Mouse (Mus musculus) embryonic facial prominence, embryonic 11.5 days (tissue): ENCODE measurements around the gene Myl6b. TPM values are rescaled to one million over a fixed set of nuclear protein-coding genes. Genes with fewer than 3 reads are reported as not detected.

Experiments used
- ATAC-seq: fragments of 200-750 bp; cut with Nextera tagmentation; replicated peaks from 2 replicates; pipeline ENCODE4 v1.8.0; 2017; ENCODE audit warnings: low read depth; ENCODE audit not compliant: insufficient number of reproducible peaks, low FRiP score, low TSS enrichment
- DNase-seq: peaks from one replicate; pipeline ENCODE4 v3.0.0-alpha.2; 2015; ENCODE audit warnings: low spot score
- H3K27ac ChIP-seq: fragments of 300-500 bp; sonication (generic); replicated peaks from 2 replicates; pipeline ENCODE4 v1.5.1; 2014; ENCODE audit warnings: mild to moderate bottlenecking, low read depth, low read length, control low read depth
- H3K27me3 ChIP-seq: fragments of 300-500 bp; sonication (generic); 2 replicates; pipeline ENCODE4 v1.6.1; 2014; ENCODE audit warnings: mild to moderate bottlenecking, low read length, moderate library complexity, mixed read lengths; ENCODE audit not compliant: control insufficient read depth, insufficient read depth
- H3K36me3 ChIP-seq: fragments of 300-500 bp; sonication (generic); replicated peaks from 2 replicates; pipeline ENCODE4 v1.6.1; 2014; ENCODE audit warnings: low read depth, mild to moderate bottlenecking, low read length, moderate library complexity, mixed read lengths; ENCODE audit not compliant: control insufficient read depth, insufficient read depth
- H3K4me1 ChIP-seq: fragments of 300-500 bp; sonication (generic); 2 replicates; pipeline ENCODE4 v1.6.1; 2014; ENCODE audit warnings: low read length, mixed read lengths; ENCODE audit not compliant: control insufficient read depth, insufficient read depth
- H3K4me2 ChIP-seq: fragments of 300-500 bp; sonication (generic); 2 replicates; pipeline ENCODE4 v1.6.1; 2014; ENCODE audit warnings: low read depth, mild to moderate bottlenecking, control low read depth, low read length, moderate library complexity
- H3K4me3 ChIP-seq: fragments of 300-500 bp; sonication (generic); 2 replicates; pipeline ENCODE4 v1.5.1; 2014; ENCODE audit warnings: low read depth, low read length, control low read depth
- H3K9ac ChIP-seq: fragments of 300-500 bp; sonication (generic); replicated peaks from 2 replicates; pipeline ENCODE4 v1.6.1; 2014; ENCODE audit warnings: mild to moderate bottlenecking, control low read depth, low read length
- H3K9me3 ChIP-seq: fragments of 300-500 bp; sonication (generic); replicated peaks from 2 replicates; pipeline ENCODE4 v1.6.1; 2016; ENCODE audit warnings: mild to moderate bottlenecking, low read length, inconsistent platforms, mixed read lengths; ENCODE audit not compliant: control insufficient read depth
- WGBS: fragments of 180-500 bp; shearing (Covaris S2); extraction: QIAGEN DNeasy Blood & Tissue Kit; methylation state at CpG from one replicate; pipeline ENCODE4 v1.1.7; 2014; 5-methylcytosine and 5-hydroxymethylcytosine counted together
- microRNA-seq: library from miRNA; unstranded; fragments of <30 nt; microRNA quantifications from one replicate; pipeline ENCODE4, GENCODE M21; 2016; ENCODE audit warnings: borderline number of aligned reads
- polyA plus RNA-seq: library from polyadenylated mRNA; unstranded; fragments of >200 nt; fragmentation: Nextera tagmentation; extraction: Ambion mirVana; gene quantifications from 2 replicates; pipeline ENCODE4 v1.2.1, GENCODE M21; 2014

The Myl6b gene
- polyA plus RNA-seq, 1 experiment from 2014 or later, result 2.3 TPM

DNA sequence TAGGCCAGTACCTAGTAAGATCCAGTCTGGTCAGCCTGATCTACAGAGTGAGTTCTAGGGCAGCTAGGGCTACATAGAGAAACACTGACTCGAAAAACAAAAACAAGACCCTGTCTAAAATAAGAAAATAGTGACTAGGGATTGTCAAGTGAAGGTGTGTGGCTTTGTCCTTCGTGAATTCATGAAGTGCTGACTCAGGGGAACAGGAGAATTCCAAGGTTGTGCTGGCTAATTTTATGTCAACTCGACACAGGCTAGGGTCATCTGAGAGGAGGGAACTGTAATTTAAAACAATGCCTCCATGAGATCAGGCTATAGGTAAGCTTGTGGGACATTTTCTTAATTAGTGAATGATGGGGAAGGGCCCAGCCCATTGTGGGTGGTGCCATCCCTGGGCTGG lies 44.0 kb downstream of the Myl6b start:
- no peak overlapping the region for H3K27ac ChIP-seq
- H3K4me3 ChIP-seq, result no peak overlapping the region
- no peaks in the 10 kb centered on the region for H3K9me3 ChIP-seq
- H3K27me3 ChIP-seq, result no peaks in the 10 kb centered on the region
- DNase-seq (no peak), ATAC-seq (no peak)
- no peaks in the 10 kb centered on the region for H3K4me1 ChIP-seq
- no peak overlapping the region for H3K4me2 ChIP-seq
- WGBS, result 69% methylated on average over 3 of the region's 3 CpGs
- H3K36me3 ChIP-seq, result no peaks in the 10 kb centered on the region
- H3K9ac ChIP-seq, result no peak overlapping the region

GRCm38 (mm10) chr10:128451014-128451413 lies 47.5 kb downstream of the Myl6b start:
- Histone ChIP-seq H3K4me1 (no peaks in the 10 kb centered on the region), H3K36me3 (no peaks in the 10 kb centered on the region), H3K9ac (no peak overlapping the region), H3K4me3 (no peak overlapping the region), H3K27ac (no peak overlapping the region), H3K4me2 (no peak overlapping the region), H3K9me3 (no peaks in the 10 kb centered on the region), H3K27me3 (no peaks in the 10 kb centered on the region)
- no peak for DNase-seq
- 85% methylated on average over 6 of the region's 6 CpGs for WGBS
- no peak for ATAC-seq

GRCm38 (mm10) chr10:128445407-128445806 lies 53.1 kb downstream of the Myl6b start:
- no peak for DNase-seq
- Histone ChIP-seq H3K27ac (no peak overlapping the region), H3K27me3 (no peaks in the 10 kb centered on the region), H3K9me3 (no peaks in the 10 kb centered on the region), H3K4me3 (no peak overlapping the region), H3K4me2 (no peak overlapping the region), H3K36me3 (no peaks in the 10 kb centered on the region), H3K4me1 (no peaks in the 10 kb centered on the region), H3K9ac (no peak overlapping the region)
- ATAC-seq, result no peak
- 84% methylated on average over 4 of the region's 4 CpGs for WGBS

GRCm38 (mm10) chr10:128444354-128444753 lies 54.1 kb downstream of the Myl6b start:
- DNase-seq, result no peak
- H3K27ac ChIP-seq, result no peak overlapping the region
- H3K9ac ChIP-seq, result no peak overlapping the region
- no peaks in the 10 kb centered on the region for H3K27me3 ChIP-seq
- H3K4me2 ChIP-seq, result no peak overlapping the region
- no peak overlapping the region for H3K4me3 ChIP-seq
- H3K4me1 ChIP-seq, result no peaks in the 10 kb centered on the region
- no peak for ATAC-seq
- WGBS, result 63% methylated on average over 6 of the region's 6 CpGs
- no peaks in the 10 kb centered on the region for H3K36me3 ChIP-seq
- no peaks in the 10 kb centered on the region for H3K9me3 ChIP-seq

Small RNA genes lying within 50 kb of the gene (microRNA-seq; reads per million reads assigned to microRNA genes)
- not detected for gene Mir6916
- not detected for gene Mir8105

Other genes starting within 250 kb of the Myl6b start
- 0.21 and 0.80 TPM in 2 replicates for gene Apon, start 244.6 kb downstream of the Myl6b start, polyA plus RNA-seq
- gene Apof, start 230.0 kb downstream of the Myl6b start, polyA plus RNA-seq, result not detected in 2 replicates
- gene Stat2, start 228.1 kb downstream of the Myl6b start, polyA plus RNA-seq, result 12.7 and 13.4 TPM in 2 replicates
- gene Il23a, start 199.9 kb downstream of the Myl6b start, polyA plus RNA-seq, result not detected in 2 replicates
- 33.6 and 35.2 TPM in 2 replicates for gene Pan2, start 195.3 kb downstream of the Myl6b start, polyA plus RNA-seq
- 288 and 305 TPM in 2 replicates for gene Cnpy2, start 176.2 kb downstream of the Myl6b start, polyA plus RNA-seq
- 246 and 258 TPM in 2 replicates for gene Cs, start 161.0 kb downstream of the Myl6b start, polyA plus RNA-seq
- gene Coq10a, start 129.7 kb downstream of the Myl6b start, polyA plus RNA-seq, result 13.2 and 13.5 TPM in 2 replicates
- gene Ankrd52, start 121.6 kb downstream of the Myl6b start, polyA plus RNA-seq, result 9.3 and 10.4 TPM in 2 replicates
- gene Slc39a5, start 97.5 kb downstream of the Myl6b start, polyA plus RNA-seq, result not detected in 2 replicates
- 92.2 and 99.1 TPM in 2 replicates for gene Nabp2, start 87.2 kb downstream of the Myl6b start, polyA plus RNA-seq
- 36.4 and 38.9 TPM in 2 replicates for gene Rnf41, start 87.0 kb downstream of the Myl6b start, polyA plus RNA-seq
- 103 and 109 TPM in 2 replicates for gene Smarcc2, start 39.4 kb downstream of the Myl6b start, polyA plus RNA-seq
- gene Myl6, start 4.5 kb downstream of the Myl6b start, polyA plus RNA-seq, result 678 and 740 TPM in 2 replicates
- 12.5 and 15.8 TPM in 2 replicates for gene Esyt1, start 27.2 kb upstream of the Myl6b start, polyA plus RNA-seq
- gene Zc3h10, start 49.1 kb upstream of the Myl6b start, polyA plus RNA-seq, result 13.6 and 15.0 TPM in 2 replicates
- 3,098 and 3,409 TPM in 2 replicates for gene Rpl41, start 50.6 kb upstream of the Myl6b start, polyA plus RNA-seq
- gene Pa2g4, start 67.3 kb upstream of the Myl6b start, polyA plus RNA-seq, result 268 and 270 TPM in 2 replicates
- 10.2 and 10.6 TPM in 2 replicates for gene Erbb3, start 91.0 kb upstream of the Myl6b start, polyA plus RNA-seq
- gene Rps26, start 128.1 kb upstream of the Myl6b start, polyA plus RNA-seq, result 765 and 782 TPM in 2 replicates
- 3.5 and 4.9 TPM in 2 replicates for gene Ikzf4, start 147.3 kb upstream of the Myl6b start, polyA plus RNA-seq
- gene Suox, start 175.4 kb upstream of the Myl6b start, polyA plus RNA-seq, result 12.2 and 15.1 TPM in 2 replicates
- gene Rab5b, start 197.6 kb upstream of the Myl6b start, polyA plus RNA-seq, result 71.6 and 74.3 TPM in 2 replicates
- gene Pmel, start 205.5 kb upstream of the Myl6b start, polyA plus RNA-seq, result 28.7 and 68.1 TPM in 2 replicates
- gene Cdk2, start 206.3 kb upstream of the Myl6b start, polyA plus RNA-seq, result 135 and 146 TPM in 2 replicates
- gene Dgka, start 246.2 kb upstream of the Myl6b start, polyA plus RNA-seq, result 5.9 and 8.0 TPM in 2 replicates
- 45.9 TPM in 2 replicates for gene Pym1, start 249.2 kb upstream of the Myl6b start, polyA plus RNA-seq